Mouse (Mus musculus) liver, embryonic 14.5 days (tissue): ENCODE measurements around the gene Ahcyl2. TPM values are rescaled to one million over a fixed set of nuclear protein-coding genes. Genes with fewer than 3 reads are reported as not detected.

Source experiments
- ATAC-seq: fragments of 200-750 bp; cut with Nextera tagmentation; 2 replicates; pipeline ENCODE4 v1.8.0; 2017; ENCODE audit warnings: moderate number of reproducible peaks, mild to moderate bottlenecking, moderate library complexity; ENCODE audit not compliant: insufficient read depth
- DNase-seq, 3 experiments: peaks; one replicate each; pipeline ENCODE4 v3.0.0-alpha.2; 2012 to 2013; ENCODE audit warnings: low read depth in 3 of 3, low spot score in 3 of 3
- H3K27ac ChIP-seq: fragments of 300-500 bp; sonication (generic); 2 replicates; pipeline ENCODE4 v1.5.1; 2014; ENCODE audit warnings: moderate library complexity, mild to moderate bottlenecking, control low read depth, inconsistent platforms
- H3K27me3 ChIP-seq: fragments of 300-500 bp; sonication (generic); 2 replicates; pipeline ENCODE4 v1.6.1; 2014; ENCODE audit warnings: mild to moderate bottlenecking, low read length, moderate library complexity; ENCODE audit not compliant: control insufficient read depth, insufficient read depth
- H3K36me3 ChIP-seq: fragments of 300-500 bp; sonication (generic); replicated peaks from 2 replicates; pipeline ENCODE4 v1.6.1; 2014; ENCODE audit warnings: low read depth; ENCODE audit not compliant: control insufficient read depth, insufficient read depth
- H3K4me1 ChIP-seq, 2 experiments: fragments of 200-500 bp in 1 of 2; fragments of 300-500 bp in 1 of 2; sonication (generic) in 1 of 2; replicated peaks; 2 replicates each; pipeline ENCODE4 v1.6.1; 2012 to 2014; ENCODE audit warnings: antibody characterized with exemption in 1 of 2, inconsistent platforms in 1 of 2, low read length in 1 of 2; ENCODE audit not compliant: control insufficient read depth in 2 of 2, insufficient read depth in 2 of 2
- H3K4me2 ChIP-seq: fragments of 300-500 bp; sonication (generic); 2 replicates; pipeline ENCODE4 v1.6.1; 2014; ENCODE audit warnings: low read depth, mild to moderate bottlenecking, control low read depth, moderate library complexity
- H3K4me3 ChIP-seq, 2 experiments: fragments of 200-500 bp in 1 of 2; fragments of 300-500 bp in 1 of 2; sonication (generic) in 1 of 2; 2 replicates each; pipeline ENCODE4 v1.5.1; 2012 to 2014; ENCODE audit warnings: low read depth in 2 of 2, low read length in 2 of 2, mild to moderate bottlenecking in 2 of 2, control low read depth in 1 of 2, inconsistent platforms in 1 of 2, moderate library complexity in 1 of 2; ENCODE audit not compliant: insufficient read depth in 1 of 2
- H3K9ac ChIP-seq: fragments of 300-500 bp; sonication (generic); replicated peaks from 2 replicates; pipeline ENCODE4 v1.6.1; 2014; ENCODE audit warnings: mild to moderate bottlenecking, control low read depth, moderate library complexity
- H3K9me3 ChIP-seq: fragments of 300-500 bp; sonication (generic); 2 replicates; pipeline ENCODE4 v1.6.1; 2016; ENCODE audit warnings: low read length, mixed read lengths; ENCODE audit not compliant: control insufficient read depth
- CTCF ChIP-seq: IDR thresholded peaks from 2 replicates; pipeline ENCODE4 v1.5.1; 2016; ENCODE audit warnings: antibody characterized with exemption, low read depth, control low read depth
- EP300 ChIP-seq: IDR thresholded peaks from 2 replicates; pipeline ENCODE4 v1.6.1; 2016; ENCODE audit warnings: antibody characterized with exemption, low read depth
- WGBS: fragments of 180-500 bp; shearing (Covaris S2); extraction: QIAGEN DNeasy Blood & Tissue Kit; methylation state at CpG from one replicate; pipeline ENCODE4 v1.1.7; 2014; ENCODE audit not compliant: insufficient replicate concordance; 5-methylcytosine and 5-hydroxymethylcytosine counted together
- polyA plus RNA-seq, 2 experiments: library from polyadenylated mRNA; depleted of rRNA in 1 of 2; stranded (reverse) in 1 of 2; unstranded in 1 of 2; fragments of >200 nt; fragmentation: Nextera tagmentation in 1 of 2; extraction: Ambion mirVana in 1 of 2; gene quantifications; 2 replicates each; pipeline versions ENCODE4 v1.2.1 to v1.2.3; 2012 to 2014

The Ahcyl2 gene
- polyA plus RNA-seq, 2 experiments = 3.2 to 4.2 TPM

GRCm38 (mm10) chr6:29768791-29769441, 1.1 kb downstream of the Ahcyl2 start:
- under 1% methylated on average over 50 of the region's 50 CpGs for WGBS

DNA sequence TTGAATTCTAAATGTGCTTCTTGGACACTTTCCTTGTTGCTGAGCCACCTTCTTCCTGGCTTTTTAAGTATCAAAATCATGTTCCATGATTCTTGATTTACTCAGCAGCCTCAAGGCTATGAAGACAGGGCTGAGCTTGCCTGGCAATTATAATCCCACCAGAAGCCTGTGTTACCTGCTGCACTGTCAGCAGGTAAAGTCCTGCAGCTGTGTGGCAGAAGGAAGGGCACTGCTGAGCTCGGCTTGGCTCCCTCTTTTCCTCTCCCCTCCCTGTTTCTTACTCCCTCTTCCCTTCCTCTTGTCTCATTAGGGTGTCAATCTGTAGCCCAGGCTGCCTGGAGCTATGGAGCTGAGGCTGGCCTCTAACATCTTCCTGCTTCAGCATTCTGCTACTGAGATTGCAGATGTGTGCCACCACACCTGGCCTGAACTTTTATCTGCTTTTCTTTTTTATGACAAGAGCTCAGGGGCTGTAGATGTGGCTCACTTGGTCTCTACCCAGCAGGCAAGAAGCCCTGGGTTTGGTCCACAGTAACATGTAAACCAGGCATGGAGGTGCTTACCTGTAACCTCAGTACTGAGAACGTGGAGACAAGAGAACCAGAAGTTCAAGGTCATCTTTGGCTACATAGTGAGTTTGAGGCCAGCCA, 3.0 kb downstream of the Ahcyl2 start:
- H3K4me3 ChIP-seq = no peak overlapping the region
- DNase-seq (no peak), ATAC-seq (no peak)
- H3K27ac ChIP-seq = no peak overlapping the region
- H3K4me2 ChIP-seq = no peak overlapping the region
- H3K9me3 ChIP-seq = no peaks in the 10 kb centered on the region
- H3K36me3 ChIP-seq = no peaks in the 10 kb centered on the region
- H3K9ac ChIP-seq = no peak overlapping the region
- no peaks in the 10 kb centered on the region for H3K27me3 ChIP-seq
- peaks cover 3 to 9% of the 10 kb centered on the region in 2 experiments for H3K4me1 ChIP-seq
- WGBS = 52% methylated on average over 2 of the region's 2 CpGs
- TF ChIP-seq EP300 = no peak
- TF ChIP-seq CTCF = no peak

More at GRCm38 (mm10) chr6:29768791-29769441, 1.1 kb downstream of the Ahcyl2 start:
- ATAC-seq (peak; percentile 66), DNase-seq (peak in 1 of 3 experiments; percentile 24)
- H3K9ac ChIP-seq = peak overlapping the region; percentile 89
- H3K4me3 ChIP-seq = peak overlapping the region; percentile 79 to 98
- no peaks in the 10 kb centered on the region for H3K9me3 ChIP-seq
- H3K36me3 ChIP-seq = no peaks in the 10 kb centered on the region
- H3K4me2 ChIP-seq = peak overlapping the region; percentile 99
- H3K27me3 ChIP-seq = no peaks in the 10 kb centered on the region
- peak overlapping the region; percentile 56 for H3K27ac ChIP-seq
- TF ChIP-seq CTCF = no peak
- no peak for TF ChIP-seq EP300
- peaks cover 3 to 7% of the 10 kb centered on the region in 2 experiments for H3K4me1 ChIP-seq

GRCm38 (mm10) chr6:29772236-29772635, 4.4 kb downstream of the Ahcyl2 start:
- H3K4me2 ChIP-seq = no peak overlapping the region
- H3K9ac ChIP-seq = no peak overlapping the region
- TF ChIP-seq CTCF = no peak
- H3K27me3 ChIP-seq = no peaks in the 10 kb centered on the region
- no peaks in the 10 kb centered on the region for H3K36me3 ChIP-seq
- ATAC-seq (no peak), DNase-seq (no peak)
- H3K9me3 ChIP-seq = no peaks in the 10 kb centered on the region
- no peak overlapping the region for H3K4me3 ChIP-seq
- 84% methylated on average over 3 of the region's 3 CpGs for whole genome bisulfite sequencing
- H3K27ac ChIP-seq = no peak overlapping the region
- peaks cover 8 to 17% of the 10 kb centered on the region in 2 experiments for H3K4me1 ChIP-seq

DNA sequence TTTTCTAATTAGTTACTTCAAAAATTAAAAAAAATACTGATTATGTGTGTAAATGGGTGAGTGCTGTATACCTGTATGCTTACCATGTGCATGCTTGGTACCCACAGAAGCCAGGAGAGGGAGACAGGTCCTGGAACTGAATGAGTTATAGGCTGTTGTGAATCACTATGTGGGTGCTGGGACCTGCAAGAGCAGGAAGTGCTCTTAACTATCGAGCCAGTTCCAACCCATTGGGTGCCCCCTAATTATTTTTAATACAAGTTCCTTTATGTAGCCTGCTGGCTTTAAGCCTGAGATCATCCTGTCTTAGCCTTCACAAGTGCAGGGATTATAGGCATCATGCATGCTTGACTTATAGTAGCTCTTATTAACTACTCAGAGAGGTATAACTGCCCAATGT, 6.3 kb downstream of the Ahcyl2 start:
- no peak for DNase-seq
- TF ChIP-seq EP300 (no peak), CTCF (no peak)
- H3K36me3 ChIP-seq = no peaks in the 10 kb centered on the region
- H3K4me2 ChIP-seq = no peak overlapping the region
- H3K4me3 ChIP-seq = no peak overlapping the region
- 55% methylated on average over 1 of the region's 1 CpGs for WGBS
- H3K9me3 ChIP-seq = no peaks in the 10 kb centered on the region
- no peak overlapping the region for H3K27ac ChIP-seq
- no peaks in the 10 kb centered on the region for H3K27me3 ChIP-seq
- ATAC-seq = no peak
- peaks cover 7 to 18% of the 10 kb centered on the region in 2 experiments for H3K4me1 ChIP-seq
- no peak overlapping the region for H3K9ac ChIP-seq

GRCm38 (mm10) chr6:29775609-29776008, 7.8 kb downstream of the Ahcyl2 start:
- 85% methylated on average over 1 of the region's 1 CpGs for whole genome bisulfite sequencing
- ATAC-seq (no peak), DNase-seq (no peak)

More at GRCm38 (mm10) chr6:29775609-29776008, 7.8 kb downstream of the Ahcyl2 start:
- peaks cover 5 to 12% of the 10 kb centered on the region in 2 experiments for H3K4me1 ChIP-seq
- H3K27ac ChIP-seq = no peak overlapping the region
- H3K27me3 ChIP-seq = no peaks in the 10 kb centered on the region
- no peaks in the 10 kb centered on the region for H3K9me3 ChIP-seq
- TF ChIP-seq EP300 (no peak), CTCF (no peak)
- H3K9ac ChIP-seq = no peak overlapping the region
- H3K4me2 ChIP-seq = no peak overlapping the region
- H3K4me3 ChIP-seq = no peak overlapping the region
- no peaks in the 10 kb centered on the region for H3K36me3 ChIP-seq
